Mouse (Mus musculus): ENCODE measurements at regions not wholly inside any gene's neighbourhood (a gene's known extent, or its start where the extent isn't known, plus 50 kb on each side); places are given as distances from the start of the nearest gene placed in this dataset.

- TF ChIP-seq CTCF (IDR thresholded peaks at IDR 0.05; ENCODE audit: extremely low read depth, insufficient read length, insufficient replicate concordance, low read depth, low read length), result no peak
- no peak for TF ChIP-seq POLR2A (IDR thresholded peaks at IDR 0.05; ENCODE audit: low read depth, low read length)
These were observed 127.6 kb upstream of the Dlgap1 start for GRCm38 (mm10) chr17:69841308-69841707.

Data from small intestine, adult 2 months (tissue).